Mouse (Mus musculus) liver, embryonic 14.5 days (tissue): Measurements from ENCODE around the gene Tex2.

Experiments used
- CTCF ChIP-seq: IDR thresholded peaks from 2 replicates; pipeline ENCODE4 v1.5.1; 2016; ENCODE audit warnings: antibody characterized with exemption, low read depth, control low read depth
- EP300 ChIP-seq: IDR thresholded peaks from 2 replicates; pipeline ENCODE4 v1.6.1; 2016; ENCODE audit warnings: antibody characterized with exemption, low read depth

- no peak for TF ChIP-seq CTCF
- TF ChIP-seq EP300 = no peak
Measured at GRCm38 (mm10) chr11:106463845-106464244, 149.4 kb downstream of the Tex2 start.
